In the genomic region with DNA sequence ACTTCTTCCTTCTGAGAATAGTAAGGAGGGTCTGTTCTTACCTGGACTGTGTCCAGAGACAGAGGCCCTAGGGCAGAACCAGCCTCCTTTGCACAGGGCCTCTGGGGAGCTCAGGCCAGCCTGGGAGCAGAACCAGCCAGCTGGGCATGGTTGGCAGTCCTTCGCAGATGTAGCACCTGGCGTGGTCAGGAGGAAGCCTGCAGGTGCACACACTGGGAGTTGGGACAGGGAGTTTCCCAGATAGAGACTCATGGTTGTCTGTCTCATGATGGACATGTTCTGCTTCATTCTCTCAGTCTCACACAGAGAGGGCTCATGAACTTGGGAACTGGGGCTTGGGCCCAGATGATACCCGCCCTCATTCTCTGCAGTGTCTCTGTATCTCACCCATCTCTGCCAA, we compare ENCODE assay signal across 48 mouse cellular contexts. TPM values are rescaled to one million over a fixed set of nuclear protein-coding genes. Genes with fewer than 3 reads are reported as not detected.
"Had no signal": no experiment of that assay in that cellular context is flagged by ENCODE, and none has a peak within 500 bp of the region (broad histone marks: within the 10 kb centered on the region; RNA-seq: fewer than 3 reads in every experiment).

No protein-coding gene starts in this region.

- DNase-seq: heart, postnatal 10 days; heart, postnatal 14 days; heart, postnatal 36 days; heart, postnatal 4 days; kidney, adult 11 months; kidney, adult 18-20 months; kidney, adult 2 months; kidney, adult 8-10 months; kidney, adult 9 months; kidney, postnatal 10 days; kidney, postnatal 14 days; kidney, postnatal 36 days; kidney, postnatal 4 days; layer of hippocampus, adult 9-11 months; layer of hippocampus, postnatal 36 days had no signal

- H3K27me3 ChIP-seq: heart, embryonic 12.5 days; heart, embryonic 15.5 days; hindbrain, embryonic 12.5 days; hindbrain, embryonic 13.5 days; hindbrain, embryonic 15.5 days; intestine, embryonic 15.5 days; kidney, embryonic 15.5 days had no signal

- H3K9ac ChIP-seq: heart, embryonic 12.5 days; heart, embryonic 13.5 days; heart, embryonic 15.5 days; hindbrain, embryonic 12.5 days; hindbrain, embryonic 13.5 days; hindbrain, embryonic 14.5 days; hindbrain, embryonic 15.5 days; intestine, embryonic 15.5 days; kidney, embryonic 15.5 days had no signal

- H3K4me2 ChIP-seq: heart, embryonic 11.5 days; heart, embryonic 12.5 days; heart, embryonic 13.5 days; heart, embryonic 15.5 days; hindbrain, embryonic 12.5 days; hindbrain, embryonic 13.5 days; hindbrain, embryonic 14.5 days; hindbrain, embryonic 15.5 days; intestine, embryonic 15.5 days; kidney, embryonic 15.5 days had no signal

- H3K27ac ChIP-seq: heart, embryonic 13.5 days; heart, embryonic 15.5 days; hindbrain, embryonic 10.5 days; hindbrain, embryonic 12.5 days; hindbrain, embryonic 13.5 days; hindbrain, embryonic 14.5 days; hindbrain, embryonic 15.5 days; hindbrain, postnatal 0 days; intestine, embryonic 15.5 days; kidney, embryonic 15.5 days; kidney, postnatal 0 days; layer of hippocampus, adult 2 months; left cerebral cortex, adult 2 months had no signal

- H3K4me3 ChIP-seq: heart, embryonic 12.5 days; heart, embryonic 13.5 days; heart, embryonic 15.5 days; hindbrain, embryonic 10.5 days; hindbrain, embryonic 12.5 days; hindbrain, embryonic 13.5 days; hindbrain, embryonic 15.5 days; intestine, embryonic 15.5 days; kidney, embryonic 15.5 days; layer of hippocampus, adult 2 months; left cerebral cortex, adult 2 months had no signal

- H3K9me3 ChIP-seq: heart, embryonic 12.5 days; heart, embryonic 13.5 days; heart, embryonic 15.5 days; hindbrain, embryonic 10.5 days; hindbrain, embryonic 12.5 days; hindbrain, embryonic 13.5 days; hindbrain, embryonic 15.5 days; intestine, embryonic 15.5 days; kidney, embryonic 15.5 days had no signal

- H3K4me1 ChIP-seq: heart, embryonic 15.5 days; hindbrain, embryonic 10.5 days; hindbrain, embryonic 12.5 days; hindbrain, embryonic 13.5 days; hindbrain, embryonic 15.5 days; intestine, embryonic 15.5 days; kidney, embryonic 15.5 days had no signal

- H3K36me3 ChIP-seq: heart, embryonic 12.5 days; heart, embryonic 13.5 days; heart, embryonic 15.5 days; hindbrain, embryonic 10.5 days; hindbrain, embryonic 12.5 days; hindbrain, embryonic 13.5 days; hindbrain, embryonic 15.5 days; intestine, embryonic 15.5 days; kidney, embryonic 15.5 days had no signal

RNA-seq across cellular contexts. Expression of gene Gm9195, which starts 25.3 kb away (rescaled TPM):
- total RNA-seq: heart, postnatal 10 days; heart, postnatal 14 days; heart, postnatal 25 days; heart, postnatal 36 days; heart, postnatal 4 days; hematopoietic stem cell, adult 5-6 weeks; hindbrain, postnatal 0 days; layer of hippocampus, adult 18-20 months; layer of hippocampus, adult 2 months; layer of hippocampus, adult 8-10 months; layer of hippocampus, postnatal 10 days; layer of hippocampus, postnatal 14 days; layer of hippocampus, postnatal 25 days; layer of hippocampus, postnatal 36 days; left cerebral cortex, adult 18-20 months; left cerebral cortex, adult 2 months had no signal
- polyA plus RNA-seq: heart, embryonic 11.5 days; heart, embryonic 12.5 days; heart, embryonic 13.5 days; heart, embryonic 14.5 days; heart, embryonic 15.5 days; heart, postnatal 0 days; hindbrain, embryonic 10.5 days; hindbrain, embryonic 11.5 days; hindbrain, embryonic 12.5 days; hindbrain, embryonic 13.5 days; hindbrain, embryonic 14.5 days; hindbrain, embryonic 15.5 days; hindbrain, embryonic 16.5 days; hindbrain, postnatal 0 days; inflammation-experienced regulatory T-cells, adult 6 months; intestine, embryonic 14.5 days; intestine, embryonic 15.5 days; intestine, embryonic 16.5 days; intestine, postnatal 0 days; kidney, embryonic 14.5 days; kidney, embryonic 15.5 days; kidney, embryonic 16.5 days; kidney, postnatal 0 days had no signal
